Mouse (Mus musculus) kidney, adult 2 months (tissue): ENCODE measurements at regions not wholly inside any gene's neighbourhood (a gene's known extent, or its start where the extent isn't known, plus 50 kb on each side); places are given as distances from the start of the nearest gene placed in this dataset.

Source experiments
- CTCF ChIP-seq: fragments of 200-500 bp; conservative IDR thresholded peaks from 2 replicates; pipeline ENCODE4 v1.5.1; 2011; ENCODE audit warnings: low read depth, mild to moderate bottlenecking, control low read depth, low read length, moderate library complexity, mixed read lengths; ENCODE audit not compliant: insufficient read depth, insufficient read length
- POLR2A ChIP-seq: fragments of 200-500 bp; IDR thresholded peaks from one replicate; pipeline ENCODE4 v1.6.1; 2011; ENCODE audit warnings: low read depth, low read length, control low read depth

GRCm38 (mm10) chr10:55572689-55573088 is 534.0 kb upstream of the Msl3l2 start:
- no peak for TF ChIP-seq POLR2A
- no peak for TF ChIP-seq CTCF
